Mouse (Mus musculus): Measurements from ENCODE around the gene Tvp23a.

Gene Tvp23a

DNA sequence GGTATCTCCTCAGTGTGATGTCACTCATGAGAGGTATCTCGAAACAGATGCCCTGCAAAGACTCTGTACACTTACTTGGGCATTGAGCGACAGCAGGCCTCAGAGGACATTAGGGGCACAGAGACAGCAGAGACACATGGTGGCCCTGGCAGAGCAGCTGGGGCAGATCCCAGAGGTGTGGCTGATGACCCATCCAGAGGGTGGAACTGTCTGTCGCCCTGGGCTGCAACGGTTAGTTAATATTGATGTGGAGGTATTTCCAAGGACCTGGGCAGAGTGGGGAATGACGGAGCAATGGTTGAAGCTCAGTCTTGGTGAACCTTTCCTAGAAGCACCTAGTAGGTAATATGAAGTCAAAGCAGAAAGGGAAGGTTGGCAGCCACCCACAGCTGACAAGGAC is 48.4 kb downstream of the Tvp23a start:
- DNase-seq (ENCODE audit: low read depth in 1 of 2, low spot score in 2 of 2), result no peak

GRCm38 (mm10) chr16:10394699-10395540 is 52.2 kb downstream of the Tvp23a start, which contains the start of gene Tekt5:
TSS of gene Tekt5 (minus strand) at chr16:10395490.
- no peak for DNase-seq (ENCODE audit: low read depth in 1 of 2, low spot score in 2 of 2)

DNA sequence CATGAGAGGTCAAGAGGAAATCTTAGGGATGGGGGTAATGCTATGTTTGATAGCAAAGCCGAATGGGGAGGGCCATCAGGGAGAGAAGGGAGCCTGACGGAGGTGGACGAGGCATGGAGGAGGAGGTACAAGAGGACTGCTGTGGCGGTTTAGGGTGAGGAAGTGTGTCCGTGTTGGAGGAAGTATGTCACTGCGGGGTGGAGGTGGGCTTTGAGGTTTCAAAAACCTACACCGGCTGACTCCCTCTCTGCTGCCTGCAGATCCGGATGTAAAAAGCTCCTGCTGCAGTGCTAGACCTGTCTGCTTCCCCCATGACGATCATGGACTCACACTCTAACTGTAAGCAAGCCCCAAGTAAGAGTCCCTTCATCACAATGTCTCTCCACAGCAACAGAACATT is 54.6 kb downstream of the Tvp23a start:
- DNase-seq (ENCODE audit: low read depth in 1 of 2, low spot score in 2 of 2), result no peak

DNA sequence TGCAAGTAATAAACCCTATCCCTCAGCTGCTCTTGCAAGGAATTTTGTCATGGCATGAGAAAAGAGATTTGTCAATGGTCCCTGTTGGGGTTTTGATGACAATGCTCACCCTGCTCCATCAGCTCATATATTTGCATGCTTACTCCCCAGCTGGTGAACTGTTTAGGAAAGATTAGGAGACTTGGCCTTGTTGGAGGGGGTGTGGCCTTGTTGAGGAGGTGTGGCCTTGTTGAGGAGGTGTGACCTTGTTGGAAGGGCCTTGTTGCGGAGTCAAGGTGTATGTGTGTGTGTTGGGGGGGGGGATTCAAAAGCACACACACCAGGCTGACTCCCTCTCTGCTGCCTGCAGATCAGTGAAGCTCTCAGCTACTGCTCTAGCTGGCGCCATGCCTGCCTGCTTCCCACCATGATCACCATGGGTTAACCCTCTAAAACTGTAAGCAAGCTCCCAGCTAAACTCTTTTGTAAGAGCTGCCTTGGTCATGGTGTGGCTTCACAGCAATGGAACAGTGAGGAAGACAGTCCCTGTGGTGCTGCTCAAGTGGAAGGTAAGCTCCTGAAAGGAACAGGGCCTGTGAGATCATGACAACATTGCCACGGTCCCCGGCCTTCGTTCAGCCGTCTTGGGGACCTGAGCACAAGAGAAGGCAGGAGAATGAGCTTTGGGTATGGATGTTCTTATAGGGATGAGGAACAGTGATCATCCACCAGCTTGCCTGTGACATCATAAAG is 58.4 kb downstream of the Tvp23a start:
- no peak for DNase-seq (ENCODE audit: low read depth in 1 of 2, low spot score in 2 of 2)

GRCm38 (mm10) chr16:10385261-10385660 is 61.9 kb downstream of the Tvp23a start:
- DNase-seq (ENCODE audit: low read depth in 1 of 2, low spot score in 2 of 2), result no peak

DNA sequence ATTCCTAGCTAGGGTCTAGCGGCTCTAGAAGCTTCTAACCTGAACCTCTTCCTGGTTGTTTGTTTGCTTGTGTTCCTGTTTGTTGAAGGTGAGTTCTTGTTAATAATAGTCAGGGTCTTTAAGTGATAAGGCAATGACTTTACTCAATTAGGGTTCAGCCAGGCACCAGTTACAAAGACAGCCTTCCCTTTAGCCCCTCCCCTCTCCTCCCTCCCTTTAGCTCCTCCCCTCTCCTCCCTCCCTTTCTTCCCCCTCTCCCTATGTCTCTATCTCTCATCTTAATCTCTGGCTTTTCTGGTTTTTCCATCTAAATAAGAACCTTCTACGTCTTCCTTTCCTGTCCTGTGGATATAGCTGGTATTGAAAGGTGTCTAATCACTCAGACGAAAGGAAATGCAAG is 62.6 kb downstream of the Tvp23a start:
- DNase-seq (ENCODE audit: low read depth in 1 of 2, low spot score in 2 of 2), result no peak

DNA sequence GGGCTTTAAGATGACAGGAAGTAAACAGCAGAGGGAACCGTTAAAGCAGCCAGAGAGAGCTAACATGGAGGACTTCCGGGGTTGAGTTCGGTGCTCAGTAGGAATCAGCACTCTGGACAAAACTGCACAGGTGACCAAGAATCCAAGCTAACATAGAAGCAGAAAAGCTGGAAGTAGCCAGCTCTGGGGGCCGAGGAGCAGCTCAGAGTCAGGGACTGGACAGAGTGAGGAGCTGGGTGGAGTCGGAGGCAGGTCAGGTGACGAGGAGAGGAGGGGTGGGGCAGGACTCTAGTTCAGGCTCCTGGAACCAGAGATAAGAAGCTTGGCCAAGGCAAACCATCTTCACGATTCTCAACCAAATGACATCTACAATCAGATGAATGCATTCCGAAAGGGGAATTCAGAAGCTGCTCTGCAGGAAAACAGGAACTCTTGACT is 63.1 kb downstream of the Tvp23a start:
- DNase-seq (ENCODE audit: low read depth in 1 of 2, low spot score in 2 of 2), result no peak

DNA sequence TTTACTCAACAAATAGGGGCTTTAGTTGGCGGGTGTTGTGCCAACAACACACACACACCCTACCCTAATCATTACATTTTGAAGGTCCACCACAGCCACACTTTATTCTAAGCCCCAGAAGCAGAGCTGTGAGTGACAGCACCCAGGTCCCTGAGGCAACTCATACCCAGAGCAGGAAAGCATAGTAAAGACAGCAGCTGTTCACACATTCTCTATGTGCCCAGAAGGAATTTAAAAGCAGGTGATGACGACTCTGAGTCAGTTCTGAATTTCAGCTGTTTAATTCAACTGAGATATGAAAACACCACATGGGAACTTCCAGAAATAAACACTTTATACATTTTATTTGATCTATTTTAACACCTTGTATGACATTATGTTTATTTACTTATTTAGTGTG is 67.6 kb downstream of the Tvp23a start:
- no peak for DNase-seq (ENCODE audit: low read depth in 1 of 2, low spot score in 2 of 2)

DNA sequence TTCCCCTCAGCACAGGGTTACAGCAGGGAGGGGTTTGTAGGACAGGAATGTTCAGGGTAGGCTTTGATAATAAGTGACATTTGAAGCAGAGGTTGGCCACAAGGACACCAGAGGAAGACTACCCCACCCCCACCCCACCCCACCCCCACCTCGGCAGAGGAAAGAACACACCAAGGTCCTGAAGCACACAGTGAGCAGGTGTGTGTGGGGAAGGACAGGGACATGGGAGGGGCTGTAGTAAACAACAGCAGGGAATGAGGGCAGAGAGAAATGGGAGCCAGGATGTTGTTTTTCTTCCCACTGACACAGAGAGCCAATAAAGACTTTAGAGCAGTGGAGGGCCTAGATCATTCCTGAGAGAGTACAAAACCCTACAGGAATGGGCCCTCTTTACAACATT is 69.9 kb downstream of the Tvp23a start:
- no peak for DNase-seq (ENCODE audit: low read depth in 1 of 2, low spot score in 2 of 2)

DNA sequence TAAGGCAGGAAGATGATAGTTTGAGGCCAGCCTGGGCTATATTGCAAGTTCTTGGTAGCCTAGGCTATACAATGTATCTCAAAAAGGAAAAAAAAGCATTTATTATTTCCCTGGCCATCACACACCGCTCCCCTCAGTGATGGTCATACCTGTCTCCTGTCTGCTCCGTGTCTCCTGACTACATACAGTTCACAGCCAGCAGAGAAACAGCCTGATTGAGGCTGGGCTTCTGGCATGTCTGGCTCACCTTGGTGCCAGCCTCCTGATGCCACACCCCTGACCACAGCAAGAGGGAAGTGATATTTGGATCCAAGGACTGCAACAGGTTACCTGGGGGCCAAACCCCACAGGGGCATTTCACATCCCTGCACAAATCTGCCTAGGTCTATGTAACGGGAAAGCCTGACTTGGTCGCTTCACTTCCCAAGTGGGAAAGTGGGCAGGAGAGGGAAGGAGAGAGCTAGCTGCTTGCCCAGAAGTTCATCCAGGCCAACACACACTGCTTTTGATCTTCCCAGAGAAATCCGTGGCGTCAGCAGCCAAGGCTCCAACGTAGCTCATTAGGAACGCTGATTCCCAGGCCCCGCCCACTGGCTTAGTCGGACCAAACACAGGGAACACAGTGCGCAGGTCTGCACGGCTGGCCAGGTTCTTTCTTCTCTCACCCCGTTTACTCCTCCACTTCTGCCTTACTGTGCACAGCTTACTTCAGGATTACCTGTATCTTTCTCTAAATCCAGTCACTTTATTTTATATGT is 72.7 kb downstream of the Tvp23a start:
- DNase-seq (ENCODE audit: low read depth in 1 of 2, low spot score in 2 of 2), result no peak

DNA sequence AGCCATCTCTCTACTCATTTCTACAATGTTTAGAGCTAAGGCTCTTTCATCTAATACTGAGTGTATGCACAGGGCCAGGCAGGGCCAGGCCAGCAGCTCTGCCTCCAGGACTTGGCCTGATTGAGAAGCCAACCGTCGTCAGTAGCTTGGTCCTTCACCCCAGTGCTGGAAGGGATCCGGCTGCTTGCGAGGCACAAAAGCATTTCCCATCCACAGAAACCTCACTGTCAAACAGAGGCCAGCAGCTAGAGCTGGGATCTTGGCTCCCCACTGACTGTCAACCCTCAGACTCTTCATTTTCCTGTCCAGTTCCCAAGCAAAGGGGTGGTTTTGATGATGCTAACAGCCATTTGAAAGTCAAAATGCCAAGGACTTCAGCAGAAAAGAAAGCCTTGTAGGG is 74.8 kb downstream of the Tvp23a start:
- no peak for DNase-seq (ENCODE audit: low read depth in 1 of 2, low spot score in 2 of 2)
